Mouse (Mus musculus) forebrain, embryonic 13.5 days (tissue): ENCODE measurements around the gene Wdr64. TPM values are rescaled to one million over a fixed set of nuclear protein-coding genes. Genes with fewer than 3 reads are reported as not detected.

Source experiments
- ATAC-seq: fragments of 200-750 bp; cut with Nextera tagmentation; 2 replicates; pipeline ENCODE4 v1.8.0; 2017
- H3K27ac ChIP-seq: fragments of 300-500 bp; sonication (generic); 2 replicates; pipeline ENCODE4 v1.5.1; 2015; ENCODE audit warnings: inconsistent platforms, mild to moderate bottlenecking, moderate library complexity
- H3K27me3 ChIP-seq: fragments of 300-500 bp; sonication (generic); 2 replicates; pipeline ENCODE4 v1.6.1; 2015; ENCODE audit warnings: mild to moderate bottlenecking, inconsistent platforms
- H3K36me3 ChIP-seq: fragments of 300-500 bp; sonication (generic); 2 replicates; pipeline ENCODE4 v1.6.1; 2015; ENCODE audit warnings: mild to moderate bottlenecking, inconsistent platforms; ENCODE audit not compliant: poor library complexity, severe bottlenecking
- H3K4me1 ChIP-seq: fragments of 300-500 bp; sonication (generic); 2 replicates; pipeline ENCODE4 v1.6.1; 2015; ENCODE audit warnings: inconsistent platforms
- H3K4me2 ChIP-seq: fragments of 300-500 bp; sonication (generic); 2 replicates; pipeline ENCODE4 v1.6.1; 2015; ENCODE audit warnings: inconsistent platforms, mild to moderate bottlenecking, moderate library complexity
- H3K4me3 ChIP-seq: fragments of 300-500 bp; sonication (generic); 2 replicates; pipeline ENCODE4 v1.5.1; 2015; ENCODE audit warnings: mild to moderate bottlenecking, inconsistent platforms
- H3K9ac ChIP-seq: fragments of 300-500 bp; sonication (generic); 2 replicates; pipeline ENCODE4 v1.6.1; 2015; ENCODE audit warnings: mild to moderate bottlenecking, inconsistent platforms
- H3K9me3 ChIP-seq: fragments of 300-500 bp; sonication (generic); replicated peaks from 2 replicates; pipeline ENCODE4 v1.6.1; 2016; ENCODE audit warnings: inconsistent platforms
- WGBS: fragments of 180-500 bp; shearing (Covaris S2); methylation state at CpG from one replicate; pipeline ENCODE4 v1.1.7; 2015; 5-methylcytosine and 5-hydroxymethylcytosine counted together
- polyA plus RNA-seq: library from polyadenylated mRNA; unstranded; fragments of >200 nt; fragmentation: Nextera tagmentation; extraction: Ambion mirVana; gene quantifications from 2 replicates; pipeline ENCODE4 v1.2.1, GENCODE M21; 2015

Gene Wdr64
- polyA plus RNA-seq, 1 experiment from 2014 or later, result not detected

DNA sequence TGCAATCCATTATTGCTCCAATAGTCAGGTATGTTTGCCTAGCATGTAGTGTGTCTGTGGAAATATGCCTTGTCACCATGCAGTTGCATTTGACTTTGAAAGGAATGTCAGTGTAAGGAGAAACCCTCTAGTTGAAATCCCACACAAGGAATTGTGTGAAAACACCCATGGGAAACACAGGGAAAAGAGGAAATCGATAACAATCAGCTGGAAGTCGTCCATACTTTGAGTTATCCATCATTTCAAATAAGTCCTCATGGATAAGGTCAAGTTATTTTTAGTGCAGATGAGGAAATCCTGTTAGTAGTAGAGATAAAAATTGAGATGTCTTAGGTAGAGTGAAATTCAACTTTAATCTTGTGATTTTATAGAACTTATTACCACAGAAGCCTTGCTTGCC, 96.3 kb downstream of the Wdr64 start:
- no peak overlapping the region for H3K4me3 ChIP-seq
- H3K27me3 ChIP-seq, result no peaks in the 10 kb centered on the region
- no peaks in the 10 kb centered on the region for H3K36me3 ChIP-seq
- no peak overlapping the region for H3K4me2 ChIP-seq
- H3K4me1 ChIP-seq, result no peaks in the 10 kb centered on the region
- no peak for ATAC-seq
- no peaks in the 10 kb centered on the region for H3K9me3 ChIP-seq
- no peak overlapping the region for H3K9ac ChIP-seq
- no peak overlapping the region for H3K27ac ChIP-seq
- WGBS, result 92% methylated on average over 2 of the region's 2 CpGs

- no peaks in the 10 kb centered on the region for H3K36me3 ChIP-seq
- no peaks in the 10 kb centered on the region for H3K9me3 ChIP-seq
- no peaks in the 10 kb centered on the region for H3K27me3 ChIP-seq
- no peak overlapping the region for H3K9ac ChIP-seq
- no peak overlapping the region for H3K4me2 ChIP-seq
- H3K4me1 ChIP-seq, result no peaks in the 10 kb centered on the region
- no peak for ATAC-seq
- no peak overlapping the region for H3K27ac ChIP-seq
- no peak overlapping the region for H3K4me3 ChIP-seq
- 78% methylated on average over 5 of the region's 5 CpGs for WGBS
Measured at GRCm38 (mm10) chr1:175808356-175808755, 110.0 kb downstream of the Wdr64 start.

DNA sequence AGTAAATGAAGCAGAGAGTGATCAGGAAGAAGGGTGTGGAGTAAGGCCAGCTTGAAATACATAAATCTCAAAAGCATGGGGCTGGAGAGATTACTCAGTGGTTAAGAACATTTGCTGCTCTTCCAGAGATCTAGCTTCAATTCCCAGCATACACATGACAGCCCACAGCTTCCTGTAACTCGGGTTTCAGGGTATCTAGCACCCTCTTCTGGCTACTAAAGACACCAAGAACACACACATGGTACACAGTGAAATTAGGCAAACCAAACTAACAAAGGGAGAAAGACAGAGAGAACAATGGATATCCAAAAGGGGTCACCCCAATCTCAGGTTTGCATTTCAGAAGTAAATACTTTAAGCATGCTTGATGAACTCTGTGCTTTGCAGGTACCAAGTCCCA, 113.2 kb downstream of the Wdr64 start:
- Histone ChIP-seq H3K27me3 (no peaks in the 10 kb centered on the region), H3K9ac (no peak overlapping the region), H3K4me1 (no peaks in the 10 kb centered on the region), H3K4me3 (no peak overlapping the region), H3K9me3 (no peaks in the 10 kb centered on the region), H3K27ac (no peak overlapping the region), H3K36me3 (no peaks in the 10 kb centered on the region), H3K4me2 (no peak overlapping the region)
- 19% methylated on average over 1 of the region's 1 CpGs for WGBS
- no peak for ATAC-seq

GRCm38 (mm10) chr1:175823815-175824438, 125.5 kb downstream of the Wdr64 start:
- no peak overlapping the region for H3K4me2 ChIP-seq
- no peaks in the 10 kb centered on the region for H3K4me1 ChIP-seq

DNA sequence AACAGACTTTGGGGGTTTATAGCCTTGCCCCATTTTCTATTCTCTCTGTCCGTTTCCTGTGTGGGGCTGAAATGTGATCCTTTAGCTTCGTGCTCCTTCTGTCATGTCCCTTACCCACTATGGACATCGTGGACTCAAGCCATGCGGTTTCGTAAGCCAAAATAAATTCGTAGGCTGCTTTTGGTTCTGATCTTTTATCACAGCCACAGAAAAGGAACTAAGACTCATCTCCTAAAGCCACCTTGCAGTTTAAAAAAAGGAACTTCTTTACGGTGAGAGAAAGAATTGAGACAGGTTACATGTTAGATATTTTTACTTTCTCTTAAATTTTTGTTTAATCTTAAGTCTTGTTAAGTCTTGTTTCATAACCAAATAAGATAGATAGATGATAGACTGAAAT, 130.1 kb downstream of the Wdr64 start:
- Histone ChIP-seq H3K4me3 (no peak overlapping the region), H3K9me3 (no peaks in the 10 kb centered on the region), H3K36me3 (no peaks in the 10 kb centered on the region), H3K4me2 (no peak overlapping the region), H3K9ac (no peak overlapping the region), H3K27ac (no peak overlapping the region), H3K4me1 (no peaks in the 10 kb centered on the region), H3K27me3 (no peaks in the 10 kb centered on the region)
- 95% methylated on average over 7 of the region's 7 CpGs for WGBS
- ATAC-seq, result no peak

More at GRCm38 (mm10) chr1:175823815-175824438, 125.5 kb downstream of the Wdr64 start:
- H3K27ac ChIP-seq, result no peak overlapping the region
- no peaks in the 10 kb centered on the region for H3K36me3 ChIP-seq
- ATAC-seq, result no peak
- no peaks in the 10 kb centered on the region for H3K27me3 ChIP-seq
- 70% methylated on average over 9 of the region's 9 CpGs for WGBS
- no peak overlapping the region for H3K4me3 ChIP-seq
- H3K9me3 ChIP-seq, result no peaks in the 10 kb centered on the region
- no peak overlapping the region for H3K9ac ChIP-seq

GRCm38 (mm10) chr1:175829220-175829619, 130.8 kb downstream of the Wdr64 start:
- Histone ChIP-seq H3K4me2 (no peak overlapping the region), H3K4me3 (no peak overlapping the region), H3K9ac (no peak overlapping the region), H3K9me3 (no peaks in the 10 kb centered on the region), H3K36me3 (no peaks in the 10 kb centered on the region), H3K4me1 (no peaks in the 10 kb centered on the region), H3K27me3 (no peaks in the 10 kb centered on the region), H3K27ac (no peak overlapping the region)
- WGBS, result 89% methylated on average over 2 of the region's 2 CpGs
- no peak for ATAC-seq

DNA sequence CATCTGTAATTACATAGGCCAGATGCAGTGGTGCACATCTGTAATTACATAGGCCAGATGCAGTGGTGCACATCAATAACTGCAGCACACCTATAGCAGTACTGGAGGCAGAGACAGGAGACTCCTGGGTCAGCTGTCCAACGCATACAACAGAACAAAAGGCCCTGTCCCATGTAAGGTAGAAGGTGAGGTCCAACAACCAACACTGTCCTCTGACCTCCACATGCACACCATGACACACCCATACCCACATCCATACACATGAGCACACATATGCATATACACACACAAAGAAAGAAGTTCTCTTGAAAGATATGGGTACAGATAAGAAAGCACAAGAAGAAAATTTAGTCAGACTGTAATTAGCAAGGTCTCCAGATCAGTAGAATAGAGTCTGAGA, 157.1 kb downstream of the Wdr64 start:
- H3K4me1 ChIP-seq, result no peaks in the 10 kb centered on the region
- H3K9me3 ChIP-seq, result no peaks in the 10 kb centered on the region
- no peak overlapping the region for H3K27ac ChIP-seq
- 87% methylated on average over 1 of the region's 1 CpGs for WGBS
- H3K4me3 ChIP-seq, result no peak overlapping the region
- no peak for ATAC-seq
- H3K9ac ChIP-seq, result no peak overlapping the region
- no peak overlapping the region for H3K4me2 ChIP-seq
- no peaks in the 10 kb centered on the region for H3K27me3 ChIP-seq
- no peaks in the 10 kb centered on the region for H3K36me3 ChIP-seq

Other genes with a start within 250 kb of the Wdr64 start
- 9.2 and 10.3 TPM in 2 replicates for gene Rgs7, start 206.1 kb upstream of the Wdr64 start, polyA plus RNA-seq
- 0.30 TPM in 1 of 2 replicates, not detected in the other for gene Kmo, start 78.2 kb upstream of the Wdr64 start, polyA plus RNA-seq
- 76.2 and 78.8 TPM in 2 replicates for gene Fh1, start 73.0 kb upstream of the Wdr64 start, polyA plus RNA-seq
- gene Opn3, start 5.8 kb upstream of the Wdr64 start, polyA plus RNA-seq, result 4.8 and 5.6 TPM in 2 replicates
- gene Chml, start 5.7 kb upstream of the Wdr64 start, polyA plus RNA-seq, result 2.5 and 2.6 TPM in 2 replicates
- gene Exo1, start 182.0 kb downstream of the Wdr64 start, polyA plus RNA-seq, result 63.4 and 72.0 TPM in 2 replicates
- gene Gm38100, start 221.7 kb downstream of the Wdr64 start, polyA plus RNA-seq, result 0.16 and 0.18 TPM in 2 replicates